Mouse (Mus musculus) ES-Bruce4 (cell line): ENCODE data around the gene Tbk1.

ENCODE experiments used
- EP300 ChIP-seq: IDR thresholded peaks from 2 replicates; pipeline ENCODE4 v1.6.1; 2011; ENCODE audit warnings: low read depth, low read length; ENCODE audit not compliant: insufficient read depth
- POLR2A ChIP-seq: IDR thresholded peaks from one replicate; pipeline ENCODE4 v1.8.1; 2011; ENCODE audit warnings: low read length; ENCODE audit not compliant: insufficient read depth

- no peak for TF ChIP-seq POLR2A
- no peak for TF ChIP-seq EP300
Observed at GRCm38 (mm10) chr10:121531541-121531940, 55.0 kb downstream of the Tbk1 start.
